In genomic region chr13:103859041-103859440, GRCm38 (mm10) we compare ENCODE assay signal across 22 mouse cellular contexts.
DNase-seq lines count a peak whose midpoint lies in the region; ATAC-seq lines count a peak whose summit lies in the region.
"Had no signal": no experiment of that assay in that cellular context is flagged by ENCODE, and none has a peak within 500 bp of the region (broad histone marks: within the 10 kb centered on the region; RNA-seq: fewer than 3 reads in every experiment).

No protein-coding gene starts in this region.

- H3K27me3 ChIP-seq in intestine, embryonic 15.5 days (replicated peaks): no peaks in the 10 kb centered on the region
- H3K27me3 ChIP-seq in intestine, embryonic 16.5 days (replicated peaks; ENCODE audit: control insufficient read depth, insufficient read depth, low read length): no peaks in the 10 kb centered on the region
- H3K27me3 ChIP-seq: embryonic facial prominence, embryonic 13.5 days; embryonic facial prominence, embryonic 15.5 days; forebrain, embryonic 12.5 days had no signal

- H3K9me3 ChIP-seq in intestine, embryonic 15.5 days: no peaks in the 10 kb centered on the region
- no peaks in the 10 kb centered on the region for H3K9me3 ChIP-seq in intestine, embryonic 16.5 days (ENCODE audit: control insufficient read depth, low read length)
- H3K9me3 ChIP-seq: embryonic facial prominence, embryonic 13.5 days; embryonic facial prominence, embryonic 15.5 days; forebrain, embryonic 10.5 days; forebrain, embryonic 12.5 days had no signal

- 83% methylated on average over 2 of the region's 2 CpGs for WGBS in intestine, embryonic 15.5 days
- 69% methylated on average over 2 of the region's 2 CpGs for WGBS in intestine, embryonic 16.5 days

- no peak overlapping the region for H3K4me3 ChIP-seq in intestine, embryonic 15.5 days (replicated peaks)
- H3K4me3 ChIP-seq in intestine, embryonic 16.5 days (ENCODE audit: low read length): no peak overlapping the region
- H3K4me3 ChIP-seq: embryonic facial prominence, embryonic 13.5 days; embryonic facial prominence, embryonic 15.5 days; erythroblast, embryonic 14.5 days; forebrain, embryonic 10.5 days; forebrain, embryonic 12.5 days had no signal

- no peak overlapping the region for H3K4me2 ChIP-seq in intestine, embryonic 15.5 days (replicated peaks)
- H3K4me2 ChIP-seq in intestine, embryonic 16.5 days (ENCODE audit: low read depth, low read length): no peak overlapping the region
- H3K4me2 ChIP-seq: embryonic facial prominence, embryonic 13.5 days; embryonic facial prominence, embryonic 15.5 days; forebrain, embryonic 12.5 days had no signal

- 0 out of 2 replicates have a peak, but pooled peaks have one; percentile 20 for ATAC-seq in intestine, embryonic 15.5 days
- peak; percentile 50; the same call in 1 of the 2 replicates for ATAC-seq in intestine, embryonic 16.5 days
- ATAC-seq: forebrain, embryonic 14.5 days had no signal

- peaks cover 8% of the 10 kb centered on the region; the same call in 1 of the 2 replicates for H3K36me3 ChIP-seq in intestine, embryonic 15.5 days
- 0 out of 2 replicates have a peak, but pooled peaks cover 5% of the 10 kb centered on the region for H3K36me3 ChIP-seq in intestine, embryonic 16.5 days (ENCODE audit: control insufficient read depth, insufficient read depth, low read length)

- no peaks in the 10 kb centered on the region for H3K4me1 ChIP-seq in intestine, embryonic 15.5 days (replicated peaks)
- H3K4me1 ChIP-seq in intestine, embryonic 16.5 days (ENCODE audit: control insufficient read depth, insufficient read depth, low read length): no peaks in the 10 kb centered on the region
- H3K4me1 ChIP-seq: embryonic facial prominence, embryonic 13.5 days; embryonic facial prominence, embryonic 15.5 days; forebrain, embryonic 10.5 days; forebrain, embryonic 12.5 days had no signal

- H3K9ac ChIP-seq in intestine, embryonic 15.5 days: no peak overlapping the region
- no peak overlapping the region for H3K9ac ChIP-seq in intestine, embryonic 16.5 days (ENCODE audit: low read depth, low read length)
- H3K9ac ChIP-seq: embryonic facial prominence, embryonic 13.5 days; embryonic facial prominence, embryonic 15.5 days; forebrain, embryonic 12.5 days had no signal

- no peak overlapping the region for H3K27ac ChIP-seq in intestine, embryonic 15.5 days
- H3K27ac ChIP-seq in intestine, embryonic 16.5 days (ENCODE audit: low read length): no peak overlapping the region
- H3K27ac ChIP-seq: embryonic facial prominence, embryonic 13.5 days; embryonic facial prominence, embryonic 15.5 days; forebrain, embryonic 10.5 days; forebrain, embryonic 12.5 days had no signal

- peak; percentile 35 for DNase-seq in kidney, adult 9 months
- DNase-seq in kidney, adult 18-20 months: no peak
- DNase-seq in right cerebral cortex, postnatal 4 days: no peak
- no peak for DNase-seq in testis, postnatal 10 days (ENCODE audit: low spot score)
- DNase-seq: adrenal gland, adult 2 months; adrenal gland, postnatal 10 days; adrenal gland, postnatal 25 days; cerebellum, adult 11 months; cerebellum, adult 18-20 months; cerebellum, adult 8-10 months; cerebellum, adult 9-11 months; cerebellum, postnatal 14 days; cerebellum, postnatal 36 days; embryo, embryonic 11 days had no signal
